Mouse (Mus musculus) intestine, postnatal 0 days (tissue): Measurements from ENCODE around the gene Fbxl14. TPM values are rescaled to one million over a fixed set of nuclear protein-coding genes. Genes with fewer than 3 reads are reported as not detected.

Experiments
- ATAC-seq: fragments of 200-750 bp; cut with Nextera tagmentation; 2 replicates; pipeline ENCODE4 v1.8.0; 2017; ENCODE audit warnings: mild to moderate bottlenecking, moderate TSS enrichment, moderate library complexity
- H3K27ac ChIP-seq: fragments of 300-500 bp; sonication (generic); 2 replicates; pipeline ENCODE4 v1.5.1; 2014; ENCODE audit warnings: mild to moderate bottlenecking, low read depth, low read length, moderate library complexity
- H3K27me3 ChIP-seq: fragments of 300-500 bp; sonication (generic); replicated peaks from 2 replicates; pipeline ENCODE4 v1.6.1; 2014; ENCODE audit warnings: low read length, mixed read lengths; ENCODE audit not compliant: control insufficient read depth, insufficient read depth
- H3K36me3 ChIP-seq: fragments of 300-500 bp; sonication (generic); 2 replicates; pipeline ENCODE4 v1.6.1; 2014; ENCODE audit warnings: mild to moderate bottlenecking, moderate library complexity; ENCODE audit not compliant: control insufficient read depth, insufficient read depth
- H3K4me1 ChIP-seq: fragments of 300-500 bp; sonication (generic); replicated peaks from 2 replicates; pipeline ENCODE4 v1.6.1; 2014; ENCODE audit warnings: antibody characterized with exemption, low read length, mixed read lengths; ENCODE audit not compliant: control insufficient read depth, insufficient read depth
- H3K4me2 ChIP-seq: fragments of 300-500 bp; sonication (generic); replicated peaks from 2 replicates; pipeline ENCODE4 v1.6.1; 2014; ENCODE audit warnings: low read depth, mild to moderate bottlenecking, moderate library complexity
- H3K4me3 ChIP-seq: fragments of 300-500 bp; sonication (generic); 2 replicates; pipeline ENCODE4 v1.5.1; 2014; ENCODE audit warnings: low read depth, low read length
- H3K9ac ChIP-seq: fragments of 300-500 bp; sonication (generic); 2 replicates; pipeline ENCODE4 v1.6.1; 2014; ENCODE audit warnings: mild to moderate bottlenecking, low read depth, low read length
- H3K9me3 ChIP-seq: fragments of 300-500 bp; sonication (generic); 2 replicates; pipeline ENCODE4 v1.6.1; 2016; ENCODE audit warnings: mixed run types; ENCODE audit not compliant: control insufficient read depth
- CTCF ChIP-seq: sonication (generic); IDR thresholded peaks from 2 replicates; pipeline ENCODE4 v1.5.1; 2016; ENCODE audit warnings: low read depth, mild to moderate bottlenecking, control low read depth, antibody characterized with exemption, moderate library complexity
- WGBS: fragments of 180-500 bp; shearing (Covaris S2); extraction: QIAGEN DNeasy Blood & Tissue Kit; methylation state at CpG from one replicate; pipeline ENCODE4 v1.1.7; 2014; 5-methylcytosine and 5-hydroxymethylcytosine counted together
- polyA plus RNA-seq: library from polyadenylated mRNA; unstranded; fragments of >200 nt; fragmentation: Nextera tagmentation; extraction: Ambion mirVana; gene quantifications from 2 replicates; pipeline ENCODE4 v1.2.1, GENCODE M21; 2015

Gene Fbxl14
- polyA plus RNA-seq, 1 experiment from 2014 or later, result 4.0 TPM

DNA sequence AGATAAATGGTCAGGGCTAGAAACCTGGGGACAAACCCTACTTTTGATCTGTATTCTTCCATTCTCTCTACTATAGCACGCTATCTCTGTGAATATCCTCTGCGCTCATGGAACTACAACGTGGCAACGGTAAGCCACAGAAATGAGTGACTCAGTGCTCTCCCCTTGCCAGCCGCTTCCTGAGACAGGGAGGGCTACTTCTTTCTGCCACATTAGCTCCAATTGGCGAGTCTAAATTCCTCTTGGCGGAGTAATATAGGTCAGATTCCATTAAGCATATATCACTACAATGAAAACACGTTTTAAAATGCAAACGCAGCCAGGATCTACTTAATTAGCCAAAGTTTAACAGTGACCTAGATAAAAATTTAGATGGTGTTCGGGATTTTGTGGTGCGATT lies 33.2 kb downstream of the Fbxl14 start:
- TF ChIP-seq CTCF, result no peak
- WGBS, result 89% methylated on average over 11 of the region's 11 CpGs
- Histone ChIP-seq H3K27ac (no peak overlapping the region), H3K36me3 (no peaks in the 10 kb centered on the region), H3K9me3 (no peaks in the 10 kb centered on the region; the same call in 1 of the 2 replicates), H3K4me3 (no peak overlapping the region), H3K9ac (no peak overlapping the region), H3K27me3 (no peaks in the 10 kb centered on the region), H3K4me2 (no peak overlapping the region), H3K4me1 (no peaks in the 10 kb centered on the region)
- ATAC-seq, result no peak

DNA sequence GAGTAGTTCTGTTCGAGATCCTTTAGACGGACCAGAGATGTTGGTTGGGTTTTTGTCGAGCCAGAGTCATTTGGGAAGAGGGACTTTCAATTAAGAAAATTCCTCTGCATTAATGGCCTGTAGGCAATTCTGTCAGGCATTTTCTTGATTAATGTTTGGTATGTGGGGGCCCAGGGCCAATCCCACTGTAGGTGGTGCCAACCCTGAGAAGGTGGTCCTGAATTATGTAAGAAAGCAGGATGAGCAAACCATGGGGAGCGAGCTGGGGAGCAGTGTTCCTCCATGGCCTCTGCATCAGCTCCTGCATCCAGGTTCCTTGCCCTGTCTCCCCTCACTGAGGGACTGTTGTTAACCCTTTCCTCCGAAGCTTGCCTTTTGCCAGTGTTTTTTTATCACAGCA lies 34.0 kb downstream of the Fbxl14 start:
- ATAC-seq, result no peak
- Histone ChIP-seq H3K9ac (no peak overlapping the region), H3K4me3 (no peak overlapping the region), H3K9me3 (no peaks in the 10 kb centered on the region; the same call in 1 of the 2 replicates), H3K4me2 (no peak overlapping the region), H3K36me3 (no peaks in the 10 kb centered on the region), H3K27me3 (no peaks in the 10 kb centered on the region), H3K27ac (no peak overlapping the region), H3K4me1 (no peaks in the 10 kb centered on the region)
- no peak for TF ChIP-seq CTCF
- 82% methylated on average over 5 of the region's 5 CpGs for WGBS

DNA sequence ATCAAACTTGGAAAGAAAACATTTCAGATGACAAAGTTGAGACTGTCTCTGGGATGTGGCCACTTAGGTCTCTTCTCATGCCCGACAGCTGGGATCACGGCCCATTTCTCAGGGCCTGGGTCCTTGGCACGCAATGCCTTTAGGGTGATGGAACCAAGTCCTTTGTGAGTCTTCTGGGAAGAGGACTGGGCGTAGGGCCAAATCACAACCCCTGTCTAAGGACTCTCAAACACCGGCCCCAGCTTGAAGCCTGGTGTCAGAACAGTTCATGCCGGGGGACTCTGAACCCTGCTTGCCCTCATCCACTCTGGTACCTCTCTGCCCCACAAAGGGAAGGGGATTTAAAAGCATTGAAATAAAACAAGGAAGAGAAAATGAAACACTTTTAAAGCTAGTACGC lies 34.6 kb downstream of the Fbxl14 start:
- H3K9me3 ChIP-seq, result no peaks in the 10 kb centered on the region; the same call in 1 of the 2 replicates
- no peak overlapping the region for H3K4me2 ChIP-seq
- H3K9ac ChIP-seq, result no peak overlapping the region
- TF ChIP-seq CTCF, result no peak
- ATAC-seq, result no peak
- WGBS, result 70% methylated on average over 7 of the region's 7 CpGs
- H3K27ac ChIP-seq, result no peak overlapping the region
- H3K4me1 ChIP-seq, result no peaks in the 10 kb centered on the region
- no peak overlapping the region for H3K4me3 ChIP-seq
- no peaks in the 10 kb centered on the region for H3K36me3 ChIP-seq
- no peaks in the 10 kb centered on the region for H3K27me3 ChIP-seq

DNA sequence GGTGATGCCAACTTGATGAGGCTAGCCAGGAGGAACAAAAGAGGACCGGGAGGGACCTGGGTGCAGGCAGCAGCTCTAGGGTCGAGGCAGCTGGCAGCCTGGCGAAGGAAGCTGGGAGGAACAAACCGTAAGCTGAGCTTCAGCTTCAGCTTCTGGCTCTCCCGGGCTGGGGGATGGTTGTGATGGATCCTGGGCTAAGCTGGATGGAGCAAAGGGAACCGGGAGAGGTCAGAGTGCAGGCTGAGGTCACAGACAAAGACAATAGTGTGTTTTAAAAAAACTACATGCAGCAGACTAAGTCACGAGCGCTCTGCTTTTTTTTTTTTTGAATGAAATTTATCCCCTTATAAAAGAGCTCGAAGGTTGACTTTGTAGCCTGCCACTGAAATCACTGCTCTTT lies 41.3 kb downstream of the Fbxl14 start:
- Histone ChIP-seq H3K27ac (no peak overlapping the region), H3K36me3 (no peaks in the 10 kb centered on the region), H3K9ac (no peak overlapping the region), H3K4me3 (no peak overlapping the region), H3K4me1 (no peaks in the 10 kb centered on the region), H3K9me3 (no peaks in the 10 kb centered on the region; the same call in 1 of the 2 replicates), H3K4me2 (no peak overlapping the region), H3K27me3 (no peaks in the 10 kb centered on the region)
- no peak for TF ChIP-seq CTCF
- ATAC-seq, result no peak
- WGBS, result 52% methylated on average over 9 of the region's 9 CpGs

DNA sequence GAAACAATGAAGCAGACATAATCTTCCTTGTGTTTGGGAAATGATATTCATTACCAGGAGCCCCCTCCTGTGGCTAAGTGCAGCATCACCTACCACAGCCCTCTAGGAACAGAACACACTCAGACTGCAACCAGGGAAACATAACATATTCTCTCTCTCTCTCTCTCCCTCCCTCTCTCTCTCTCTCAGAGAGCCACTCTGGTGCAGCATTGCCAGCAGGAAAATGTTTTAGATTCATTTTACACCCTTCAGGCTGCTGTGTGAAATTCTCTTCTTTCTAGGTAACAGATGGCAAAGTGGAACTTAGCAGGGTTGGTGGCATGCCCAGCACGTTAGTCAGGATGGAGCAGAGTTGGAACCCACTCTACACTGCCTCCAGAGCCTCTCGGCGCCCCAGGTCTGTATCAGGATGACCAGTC lies 42.0 kb downstream of the Fbxl14 start:
- TF ChIP-seq CTCF, result peak; percentile 29
- ATAC-seq, result no peak
- 85% methylated on average over 3 of the region's 3 CpGs for WGBS
- H3K27me3 ChIP-seq, result no peaks in the 10 kb centered on the region
- H3K9me3 ChIP-seq, result no peaks in the 10 kb centered on the region; the same call in 1 of the 2 replicates
- H3K4me3 ChIP-seq, result no peak overlapping the region
- H3K4me1 ChIP-seq, result no peaks in the 10 kb centered on the region
- no peak overlapping the region for H3K4me2 ChIP-seq
- H3K36me3 ChIP-seq, result no peaks in the 10 kb centered on the region
- no peak overlapping the region for H3K27ac ChIP-seq
- H3K9ac ChIP-seq, result no peak overlapping the region

DNA sequence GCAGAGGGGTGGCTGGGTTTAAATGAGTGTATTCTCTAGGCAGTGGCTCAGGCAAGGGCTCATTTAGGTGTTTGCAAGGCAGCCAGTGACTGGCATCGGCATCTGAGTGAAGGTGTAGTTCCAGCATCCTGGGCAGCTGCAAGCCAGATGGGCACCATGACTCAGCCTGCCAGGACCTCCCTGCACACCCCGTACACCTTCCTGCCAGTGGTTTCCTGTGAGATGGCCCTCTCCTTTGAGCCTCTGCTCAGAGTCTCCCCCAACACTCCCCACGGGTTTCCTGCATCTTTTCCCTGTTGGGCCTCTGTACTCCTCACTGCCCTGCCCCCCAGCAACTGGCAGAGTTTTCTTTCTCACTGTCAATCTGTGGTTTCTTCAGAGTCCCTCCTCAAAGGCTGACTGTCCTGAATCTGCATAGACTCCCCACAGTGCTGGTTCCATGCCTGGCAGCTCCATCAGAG lies 42.5 kb downstream of the Fbxl14 start:
- Histone ChIP-seq H3K27me3 (no peaks in the 10 kb centered on the region), H3K4me2 (no peak overlapping the region), H3K36me3 (no peaks in the 10 kb centered on the region), H3K4me3 (no peak overlapping the region), H3K9me3 (no peaks in the 10 kb centered on the region; the same call in 1 of the 2 replicates), H3K9ac (no peak overlapping the region), H3K27ac (no peak overlapping the region), H3K4me1 (no peaks in the 10 kb centered on the region)
- TF ChIP-seq CTCF, result no peak
- no peak for ATAC-seq
- 60% methylated on average over 3 of the region's 3 CpGs for WGBS

DNA sequence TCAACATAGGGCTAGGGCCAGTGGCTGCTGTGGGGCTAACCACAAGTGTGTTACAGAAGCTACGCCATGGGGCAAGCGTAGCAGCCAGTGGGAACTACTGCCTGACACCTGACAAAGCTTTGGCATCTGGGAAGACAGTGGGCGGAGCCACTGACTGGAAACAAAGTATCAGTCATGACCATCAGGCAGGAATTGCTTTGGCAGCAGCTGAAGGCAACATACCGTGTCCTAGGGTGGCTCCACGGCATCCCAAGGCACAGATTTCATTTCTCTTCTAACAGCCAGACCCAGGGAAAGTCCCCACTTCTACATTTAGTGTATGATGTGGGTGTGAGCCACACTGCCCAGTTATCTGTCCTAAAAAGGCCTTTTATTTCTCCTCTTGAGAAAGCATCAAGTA lies 47.0 kb downstream of the Fbxl14 start:
- Histone ChIP-seq H3K27me3 (no peaks in the 10 kb centered on the region), H3K4me1 (no peaks in the 10 kb centered on the region), H3K9me3 (no peaks in the 10 kb centered on the region), H3K4me2 (no peak overlapping the region), H3K4me3 (no peak overlapping the region), H3K27ac (no peak overlapping the region), H3K36me3 (no peaks in the 10 kb centered on the region), H3K9ac (no peak overlapping the region)
- no peak for TF ChIP-seq CTCF
- 72% methylated on average over 5 of the region's 5 CpGs for WGBS
- no peak for ATAC-seq
